Mouse (Mus musculus): ENCODE results near the gene Lrfn4.

Lrfn4 gene

DNA sequence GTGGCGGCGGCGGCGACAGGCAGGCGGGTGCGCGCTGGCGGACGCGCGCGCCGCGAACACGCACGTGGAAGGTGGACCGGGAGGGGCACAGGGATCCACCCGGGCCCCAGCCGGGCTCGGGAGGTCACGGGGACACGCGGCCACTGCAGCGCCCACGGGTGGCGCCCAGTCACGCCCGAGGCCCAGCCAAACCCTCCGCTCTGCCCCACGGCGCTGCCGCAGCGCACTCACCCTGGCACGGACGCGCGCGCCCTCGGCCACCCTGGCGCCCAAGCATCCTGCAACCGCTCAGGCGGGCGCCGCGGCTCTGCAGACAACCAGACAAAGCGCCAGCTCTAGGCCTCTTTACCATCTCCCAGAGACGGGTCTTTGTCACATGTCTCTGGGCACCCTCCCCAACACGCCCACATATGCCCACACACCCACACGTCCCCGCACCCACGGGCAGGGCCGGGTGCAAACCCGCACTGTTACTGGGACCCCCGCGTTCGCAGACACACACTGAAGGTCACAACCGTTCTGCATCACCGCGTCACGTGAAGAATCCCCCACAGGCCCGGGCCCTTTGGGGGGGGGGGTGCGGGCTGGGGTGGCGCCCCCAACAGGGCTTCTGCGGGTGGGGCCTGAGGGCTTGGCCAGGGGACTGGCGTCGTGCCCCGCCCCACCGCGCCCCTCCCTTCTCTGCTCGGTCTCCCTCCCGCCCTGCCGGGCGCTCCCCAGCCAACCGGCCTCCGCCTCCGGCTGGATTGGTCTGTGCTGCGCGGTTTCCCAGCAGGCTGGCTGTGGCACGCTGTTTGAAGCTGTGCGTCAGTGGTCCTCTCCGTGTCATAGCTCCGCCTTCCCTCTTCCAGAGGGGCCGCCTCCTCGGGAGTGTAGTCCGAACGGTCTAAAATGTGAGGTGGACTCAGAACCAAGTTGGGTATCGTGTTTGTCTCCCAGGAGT is at the start of gene Lrfn4:
Lrfn4 (minus strand) TSS at position 517 of the 943 bp plus-strand sequence.
- in situ Hi-C loops (cut with MseI, MboI): no loop called here

DNA sequence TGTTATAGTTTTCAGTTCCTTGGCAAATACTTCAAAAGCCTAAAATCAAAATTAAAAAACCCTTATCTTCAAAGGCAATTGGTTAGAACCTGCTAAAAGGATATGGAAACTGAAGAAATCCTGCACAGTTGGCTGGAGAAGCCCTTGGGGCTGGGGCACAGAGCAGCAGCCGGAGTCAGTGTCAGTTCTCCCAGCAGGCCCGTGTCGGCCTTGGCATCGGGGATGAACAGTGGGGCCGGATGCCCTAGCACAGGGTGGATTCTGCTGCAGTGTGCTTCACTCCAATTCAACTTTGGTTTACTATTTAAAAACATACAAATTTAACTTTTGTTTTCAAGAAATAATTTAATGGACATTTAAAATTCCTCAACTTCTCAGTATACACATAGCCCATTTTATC is 42.7 kb upstream of the Lrfn4 start:
- in situ Hi-C loops (cut with MseI, MboI): no loop called here

DNA sequence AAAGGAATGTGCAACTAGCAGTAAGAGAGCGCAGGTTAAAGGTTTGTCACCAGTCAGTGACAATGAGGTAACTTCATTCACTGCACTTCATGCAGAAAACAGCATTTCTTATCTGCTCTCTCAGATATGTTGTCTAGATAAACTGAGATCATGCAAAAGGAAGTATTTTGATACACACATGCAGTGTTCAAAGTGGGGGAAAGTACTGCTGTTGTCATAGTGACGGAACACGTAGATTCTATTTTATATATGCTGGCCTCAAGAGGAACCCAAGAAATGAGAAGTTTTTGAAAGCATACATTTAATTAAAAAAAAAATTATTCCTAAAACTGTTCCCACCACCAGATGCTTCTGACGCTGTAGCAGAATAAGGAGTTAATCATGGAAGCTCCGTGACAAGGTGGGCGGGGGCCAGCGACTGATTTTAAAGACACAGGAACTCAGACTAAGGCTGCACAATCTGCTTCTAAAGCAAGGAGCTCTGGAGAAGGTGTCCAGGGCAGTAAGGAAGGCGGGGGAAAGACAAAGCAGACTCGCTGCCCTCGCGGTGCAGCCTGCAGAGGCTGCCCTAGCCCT is 31.5 kb upstream of the Lrfn4 start:
- in situ Hi-C loops (cut with MseI, MboI): no loop called here

DNA sequence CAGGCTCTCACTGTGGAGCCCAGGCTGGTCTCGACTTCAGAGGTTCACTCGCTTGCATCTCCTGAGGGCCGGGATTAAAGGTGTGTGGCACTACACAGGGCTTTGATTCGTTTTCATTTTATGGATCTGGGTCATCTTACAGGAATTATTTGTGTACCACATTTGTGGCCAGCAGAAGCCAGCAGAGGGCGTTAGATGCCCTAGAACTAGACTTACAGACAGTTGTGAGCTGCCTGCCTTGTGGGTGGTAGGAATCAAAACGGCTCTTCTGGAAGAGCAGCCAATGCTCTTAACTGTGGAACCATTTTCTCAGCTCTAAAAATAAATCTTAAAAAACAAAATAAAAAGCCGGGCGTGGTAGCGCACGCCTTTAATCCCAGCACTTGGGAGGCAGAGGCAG is 28.8 kb upstream of the Lrfn4 start:
- in situ Hi-C loops (cut with MseI, MboI): loop anchor here (5.0 kb wide), 2 partner anchors 93 to 98 kb away; no protein-coding TSS in a partner anchor

DNA sequence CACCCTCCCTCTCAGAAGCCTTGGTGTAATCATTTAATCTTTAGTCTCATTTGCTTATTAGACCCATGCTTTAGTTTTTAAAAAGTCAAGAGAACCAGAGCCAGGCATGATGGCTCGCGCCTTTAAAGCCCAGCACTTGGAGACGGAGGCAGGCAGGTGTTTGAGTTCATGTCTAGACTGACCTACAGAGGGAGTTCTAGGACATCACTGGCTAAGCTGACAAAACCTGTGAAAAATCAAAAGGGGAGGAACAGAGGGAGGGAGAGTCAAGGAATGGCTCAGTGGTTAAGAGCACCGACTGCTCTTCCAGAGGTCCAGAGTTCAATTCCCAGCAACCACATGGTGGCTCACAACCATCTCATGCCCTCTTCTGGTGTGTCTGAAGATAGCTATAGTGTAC is 20.5 kb upstream of the Lrfn4 start:
- in situ Hi-C loops (cut with MseI, MboI): no loop called here

DNA sequence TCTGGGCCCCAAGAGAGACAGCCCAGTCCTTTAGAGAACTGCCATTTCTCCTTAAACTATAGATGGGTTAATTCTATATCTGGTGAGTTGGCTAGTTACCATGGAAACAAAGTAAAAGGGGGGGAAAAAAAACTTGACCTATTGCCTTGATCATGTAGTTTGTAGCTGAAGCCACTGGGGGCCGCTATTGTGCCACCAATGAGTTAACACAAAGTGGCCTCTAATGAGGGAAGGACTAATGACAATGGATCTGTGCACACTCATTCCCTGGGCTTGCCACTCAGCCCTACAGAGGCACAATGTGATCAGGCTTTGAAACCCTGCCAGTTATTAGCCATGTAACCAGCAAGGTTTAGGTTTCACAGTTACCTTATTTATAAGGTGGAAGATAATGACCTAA is 13.4 kb upstream of the Lrfn4 start:
- in situ Hi-C loops (cut with MseI, MboI): no loop called here

DNA sequence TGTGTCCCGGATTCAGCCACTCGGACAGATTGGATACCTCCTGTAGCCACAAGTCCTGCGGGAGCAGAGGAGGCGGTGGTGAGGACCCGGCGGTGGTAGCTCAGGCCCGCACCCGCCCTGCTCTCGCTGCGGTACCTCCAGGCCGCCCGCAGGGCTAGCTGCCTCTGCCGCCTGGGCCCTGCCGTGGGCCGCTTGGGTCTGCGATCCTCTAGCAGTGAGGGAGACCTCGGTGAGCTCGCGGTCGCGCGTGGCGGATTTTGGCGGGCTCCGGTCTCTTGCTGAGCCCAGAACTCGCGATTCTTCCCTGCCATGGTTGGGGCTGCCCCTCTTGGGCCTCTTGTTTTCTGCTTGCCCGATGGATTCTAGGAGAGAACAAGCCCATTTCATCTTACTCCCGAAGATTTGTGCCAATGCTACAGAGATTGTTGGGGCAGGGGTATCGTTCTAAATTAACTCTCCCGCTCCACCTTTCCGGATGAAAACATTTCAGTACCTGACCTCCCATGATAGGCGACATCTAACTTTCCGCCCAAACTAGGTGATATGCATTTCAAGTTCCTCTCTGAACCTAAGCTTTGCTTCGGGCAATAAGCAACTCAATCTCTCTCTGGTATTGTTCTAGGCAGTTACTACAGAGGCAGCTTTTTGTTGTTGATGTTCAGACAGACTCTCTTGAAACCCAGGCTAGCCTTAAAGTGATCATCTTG is 10.5 kb upstream of the Lrfn4 start:
- in situ Hi-C loops (cut with MseI, MboI): no loop called here

DNA sequence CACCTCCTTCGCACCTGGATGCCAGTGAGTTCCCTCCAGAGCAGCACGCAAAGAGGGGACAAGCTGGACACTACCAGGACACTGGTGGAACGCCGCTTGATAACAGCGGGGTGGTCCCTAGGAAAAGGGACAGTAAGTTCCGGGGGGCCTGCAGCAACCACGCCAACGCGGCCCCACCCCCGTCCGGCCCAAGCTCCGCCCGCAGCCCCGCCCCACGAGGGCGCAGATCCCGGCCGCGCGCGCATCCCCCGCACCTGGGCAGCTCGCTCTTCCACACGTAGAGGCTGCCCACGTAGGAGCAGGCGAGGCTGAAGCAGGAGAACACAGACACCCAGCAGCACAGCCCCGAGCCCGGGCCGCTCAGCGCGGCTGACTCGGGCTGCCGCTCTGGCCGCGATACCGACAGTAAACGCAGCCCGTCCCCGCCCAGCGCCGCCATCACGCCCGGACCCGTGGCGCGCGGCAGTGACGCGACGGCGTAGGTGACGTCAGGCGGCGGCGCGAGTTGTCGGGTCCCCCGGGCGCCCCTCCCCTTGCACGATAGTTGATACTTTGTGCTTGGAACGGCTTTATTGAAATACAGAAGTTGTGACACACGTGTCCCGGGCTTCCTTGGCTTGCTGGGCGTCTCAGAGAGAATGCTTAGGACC is 9.8 kb upstream of the Lrfn4 start, which contains the start of gene Rce1:
Rce1 (minus strand) TSS at position 463 of the 650 bp plus-strand sequence.
- in situ Hi-C loops (cut with MseI, MboI): no loop called here

DNA sequence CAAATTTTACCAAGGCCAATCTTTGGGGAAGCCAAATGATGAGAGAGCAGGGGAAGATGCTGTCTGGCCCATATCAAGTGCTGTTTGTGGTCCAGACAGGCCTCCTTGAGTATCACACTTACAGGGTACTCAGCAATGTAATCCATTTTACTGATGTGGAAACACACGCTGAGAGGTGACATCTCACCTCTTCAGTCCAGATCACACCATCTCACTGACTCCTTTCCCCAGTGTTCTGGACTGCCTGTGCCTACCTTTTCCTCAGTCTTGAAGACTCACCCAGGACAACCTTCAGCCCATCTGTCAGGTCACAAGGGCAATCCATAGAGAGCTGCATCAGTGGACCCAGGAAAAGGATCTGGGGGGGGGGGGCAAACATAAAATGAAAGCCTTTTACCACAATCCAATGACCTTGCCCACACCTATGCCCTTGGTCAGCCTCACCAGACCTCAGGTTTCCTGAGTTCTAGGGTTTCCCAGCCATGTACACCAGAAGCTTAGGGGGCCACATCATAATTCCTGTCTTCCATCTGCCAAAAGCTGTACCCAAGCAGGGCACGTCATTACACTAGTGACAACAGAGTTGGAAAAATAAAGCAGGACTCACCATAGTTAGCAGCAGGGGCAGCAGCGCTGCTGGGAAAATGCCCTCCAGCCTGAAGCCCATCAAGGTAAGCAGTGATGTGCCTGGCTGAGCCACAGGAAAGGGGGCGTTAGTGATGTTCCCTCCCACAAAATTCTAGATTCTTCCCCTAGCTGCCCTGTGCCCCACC is 9.1 kb upstream of the Lrfn4 start:
- in situ Hi-C loops (cut with MseI, MboI): no loop called here

DNA sequence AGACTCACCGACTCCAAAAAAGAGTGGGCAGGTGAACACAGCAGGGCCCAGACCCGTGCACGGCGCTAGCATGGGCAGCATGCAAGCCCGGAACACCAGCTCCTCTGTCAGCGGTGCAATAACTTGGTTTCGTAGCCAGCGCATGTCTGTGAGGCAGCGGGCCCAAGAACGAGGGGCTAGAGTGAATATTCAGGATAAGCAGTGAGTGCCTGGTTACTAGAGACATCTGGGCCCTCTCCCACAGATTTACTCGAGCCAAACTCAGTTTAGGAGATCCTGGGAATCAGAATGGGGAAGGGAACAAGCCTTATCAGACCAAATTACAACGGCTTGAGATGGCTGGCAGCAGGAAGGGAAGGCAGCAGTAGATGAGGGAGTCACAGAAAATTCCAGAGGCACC is 8.5 kb upstream of the Lrfn4 start:
- in situ Hi-C loops (cut with MseI, MboI): no loop called here

DNA sequence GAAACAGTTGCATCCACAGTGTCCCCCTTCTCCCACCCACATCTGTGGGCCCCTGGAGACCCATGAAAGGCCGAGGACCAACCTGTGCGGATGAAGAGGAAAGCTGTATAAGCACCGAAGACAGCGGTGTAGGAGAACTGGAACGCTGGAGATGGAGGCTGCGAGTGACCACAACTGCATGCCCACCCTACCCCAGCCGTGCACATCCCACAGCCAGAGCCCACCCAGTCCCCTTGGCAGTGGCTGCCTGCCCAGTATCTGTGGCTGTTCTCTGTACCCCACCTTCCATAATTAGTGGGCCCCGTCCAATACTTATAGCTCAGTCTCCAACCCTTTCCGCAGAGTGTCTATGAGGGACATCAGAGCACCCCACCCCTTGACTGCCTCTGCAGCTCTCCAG is 8.0 kb upstream of the Lrfn4 start:
- in situ Hi-C loops (cut with MseI, MboI): no loop called here

DNA sequence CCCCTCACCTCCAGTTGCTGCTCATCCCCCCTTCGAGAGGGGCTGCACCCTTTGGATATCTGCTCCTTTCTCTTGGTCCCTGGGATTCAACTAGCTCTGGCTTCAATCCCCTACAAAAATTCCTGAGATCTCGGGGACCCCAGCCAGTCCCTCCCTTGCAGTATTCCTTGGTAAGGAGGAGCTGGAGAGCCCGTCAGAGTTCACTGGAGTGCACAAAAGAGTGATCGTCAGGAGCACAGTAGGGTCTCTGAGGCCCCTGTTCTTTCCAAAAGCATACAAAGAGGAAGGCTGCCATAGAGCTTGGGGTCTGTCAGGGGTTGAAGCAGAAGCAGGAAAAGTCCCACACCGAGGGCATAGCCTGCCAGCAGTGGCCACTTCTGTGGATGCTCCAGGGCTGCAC is 7.3 kb upstream of the Lrfn4 start:
- in situ Hi-C loops (cut with MseI, MboI): no loop called here

DNA sequence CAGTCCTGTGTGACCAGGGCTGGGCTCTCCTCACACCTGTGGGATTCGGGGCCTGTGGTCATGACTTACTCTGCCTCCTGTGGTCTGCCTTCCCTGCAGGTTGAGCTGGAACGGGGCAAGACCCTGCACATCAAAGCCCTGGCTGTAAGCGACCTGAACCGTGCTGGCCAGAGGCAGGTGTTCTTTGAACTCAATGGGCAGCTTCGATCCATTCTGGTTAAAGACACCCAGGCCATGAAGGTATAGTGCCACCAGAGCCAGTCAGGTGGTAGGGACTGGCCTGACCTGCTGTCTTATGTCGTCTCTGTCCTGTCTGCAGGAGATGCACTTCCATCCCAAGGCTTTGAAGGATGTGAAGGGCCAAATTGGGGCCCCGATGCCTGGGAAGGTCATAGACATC is 5.3 kb upstream of the Lrfn4 start:
- in situ Hi-C loops (cut with MseI, MboI): no loop called here

DNA sequence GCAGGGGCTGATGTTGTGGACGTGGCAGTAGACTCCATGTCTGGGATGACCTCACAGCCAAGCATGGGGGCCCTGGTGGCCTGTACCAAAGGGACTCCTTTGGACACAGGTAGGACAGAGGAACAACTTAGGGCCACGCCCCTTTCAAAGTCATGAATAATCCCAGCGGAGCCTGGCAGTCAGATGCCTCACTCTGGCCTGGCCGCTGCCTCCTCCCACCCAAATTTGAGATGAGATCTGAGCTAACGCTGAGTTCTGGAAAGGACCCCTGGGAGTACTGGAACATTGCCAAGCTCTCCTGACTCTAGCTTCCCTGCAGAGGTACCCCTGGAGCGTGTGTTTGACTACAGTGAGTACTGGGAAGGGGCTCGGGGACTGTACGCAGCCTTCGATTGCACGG is 4.0 kb upstream of the Lrfn4 start:
- in situ Hi-C loops (cut with MseI, MboI): no loop called here

DNA sequence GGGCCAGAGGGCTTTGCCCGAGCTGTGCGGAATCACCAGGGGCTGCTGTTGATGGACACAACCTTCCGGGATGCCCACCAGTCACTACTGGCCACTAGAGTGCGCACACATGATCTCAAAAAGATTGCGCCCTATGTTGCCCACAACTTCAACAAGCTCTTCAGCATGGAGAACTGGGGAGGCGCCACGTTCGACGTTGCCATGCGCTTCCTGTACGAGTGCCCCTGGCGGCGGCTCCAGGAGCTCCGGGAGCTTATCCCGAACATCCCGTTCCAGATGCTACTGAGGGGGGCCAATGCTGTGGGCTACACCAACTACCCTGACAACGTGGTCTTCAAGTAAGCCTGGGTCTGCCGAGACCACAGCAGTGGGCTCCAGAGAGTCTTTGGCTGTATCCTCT is 2.7 kb upstream of the Lrfn4 start:
- in situ Hi-C loops (cut with MseI, MboI): no loop called here

DNA sequence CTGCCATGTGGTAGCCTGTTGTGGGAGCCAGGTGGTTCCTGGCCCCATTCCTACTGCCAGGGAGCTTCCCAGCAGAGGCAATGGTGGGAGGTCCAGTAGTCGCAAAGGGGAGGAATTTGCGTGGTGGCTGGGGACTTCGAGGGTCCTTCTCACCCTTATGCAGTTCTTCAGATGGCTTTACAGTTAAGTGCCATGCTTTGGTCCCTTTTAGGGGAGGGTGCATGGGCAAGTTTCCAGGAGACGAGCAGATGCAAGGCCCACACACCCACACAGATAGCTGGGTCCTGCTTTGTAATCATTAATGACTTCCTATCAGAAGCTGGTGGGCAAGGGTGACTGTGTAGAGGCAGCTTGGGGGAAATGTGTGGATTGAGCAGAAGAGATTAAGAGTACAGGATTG is 1.1 kb upstream of the Lrfn4 start:
- in situ Hi-C loops (cut with MseI, MboI): no loop called here

DNA sequence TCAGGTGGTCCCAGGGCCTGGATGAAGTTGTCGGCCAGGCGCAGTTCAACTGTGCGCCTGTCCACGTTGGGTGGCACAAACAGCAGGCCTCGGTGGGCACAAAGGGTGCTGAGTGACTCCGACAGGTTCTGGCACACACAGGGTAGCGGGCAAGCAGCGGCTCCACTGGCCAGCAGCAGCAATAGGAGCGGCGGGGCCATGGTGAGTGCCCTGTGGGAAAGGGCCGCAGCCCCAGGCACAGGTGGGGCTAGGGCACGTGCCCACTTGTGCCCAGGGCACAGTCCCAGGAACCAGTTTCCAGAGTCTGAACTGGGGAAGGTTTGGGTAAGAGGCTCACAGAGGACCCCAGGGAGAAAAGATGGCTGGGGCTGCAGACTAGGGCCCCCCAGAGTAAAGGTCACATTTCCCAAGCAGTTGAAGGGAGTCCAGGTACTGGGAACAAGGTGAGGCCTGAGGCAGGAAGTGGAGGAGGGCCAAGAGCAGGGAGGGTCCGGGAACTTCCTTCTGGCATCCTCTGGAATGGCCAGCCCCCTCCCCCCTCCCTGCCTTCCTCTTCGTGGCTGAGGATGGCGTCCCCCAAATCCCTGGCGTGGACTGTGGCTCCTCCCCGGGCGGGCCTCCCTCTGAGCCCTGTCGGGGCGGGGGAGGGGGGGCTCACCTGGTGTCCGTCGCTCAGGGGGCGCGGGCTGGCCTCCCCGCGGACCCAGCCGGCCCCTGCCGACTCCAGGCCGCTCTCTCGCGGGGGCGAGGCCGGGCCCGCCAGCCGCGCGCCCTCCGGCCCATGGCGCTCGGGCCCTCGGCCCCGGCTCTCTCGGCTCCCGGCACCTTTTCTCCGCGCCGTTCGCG is 939 bp downstream of the Lrfn4 start:
- in situ Hi-C loops (cut with MseI, MboI): no loop called here

DNA sequence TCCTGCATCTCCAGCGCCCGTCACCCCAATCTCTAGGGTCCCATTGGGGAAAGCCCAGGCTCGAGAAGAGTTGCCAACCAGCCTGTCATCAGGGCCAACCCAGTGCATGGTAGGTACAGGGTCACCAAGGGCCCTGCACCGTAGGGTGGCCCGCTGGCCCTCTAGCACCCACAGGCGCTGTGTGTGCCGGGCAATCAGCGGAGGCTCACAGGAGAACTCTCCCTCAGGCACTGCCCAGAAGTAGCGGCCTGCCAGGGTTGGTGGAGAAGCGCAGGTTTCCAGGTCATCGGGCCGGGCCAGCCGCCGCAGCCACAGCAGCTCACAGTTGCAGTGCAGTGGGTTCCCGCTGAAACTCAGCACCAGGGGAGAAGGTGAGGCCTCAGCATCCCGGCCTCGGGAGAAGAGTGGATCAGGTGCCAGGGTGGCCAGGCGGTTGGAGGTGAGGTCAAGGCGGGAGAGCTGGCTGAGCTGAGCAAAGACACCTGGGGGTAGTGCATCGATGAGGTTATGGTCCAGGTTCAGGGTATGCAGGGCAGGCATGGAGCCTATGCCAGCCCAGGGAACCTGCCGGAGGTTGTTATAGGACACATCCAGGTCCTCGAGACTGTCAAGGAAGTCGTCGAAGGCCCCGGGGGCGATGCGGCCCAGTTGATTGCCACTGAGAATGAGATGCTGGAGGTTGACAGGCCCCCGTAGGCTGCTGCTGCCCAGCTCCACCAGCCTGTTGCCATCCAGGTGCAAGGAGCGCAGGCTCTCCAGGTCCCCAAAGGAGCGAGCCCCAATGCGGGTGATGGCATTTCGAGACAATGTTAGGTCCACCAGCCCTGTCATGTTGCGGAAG is 1.8 kb downstream of the Lrfn4 start:
- in situ Hi-C loops (cut with MseI, MboI): no loop called here

DNA sequence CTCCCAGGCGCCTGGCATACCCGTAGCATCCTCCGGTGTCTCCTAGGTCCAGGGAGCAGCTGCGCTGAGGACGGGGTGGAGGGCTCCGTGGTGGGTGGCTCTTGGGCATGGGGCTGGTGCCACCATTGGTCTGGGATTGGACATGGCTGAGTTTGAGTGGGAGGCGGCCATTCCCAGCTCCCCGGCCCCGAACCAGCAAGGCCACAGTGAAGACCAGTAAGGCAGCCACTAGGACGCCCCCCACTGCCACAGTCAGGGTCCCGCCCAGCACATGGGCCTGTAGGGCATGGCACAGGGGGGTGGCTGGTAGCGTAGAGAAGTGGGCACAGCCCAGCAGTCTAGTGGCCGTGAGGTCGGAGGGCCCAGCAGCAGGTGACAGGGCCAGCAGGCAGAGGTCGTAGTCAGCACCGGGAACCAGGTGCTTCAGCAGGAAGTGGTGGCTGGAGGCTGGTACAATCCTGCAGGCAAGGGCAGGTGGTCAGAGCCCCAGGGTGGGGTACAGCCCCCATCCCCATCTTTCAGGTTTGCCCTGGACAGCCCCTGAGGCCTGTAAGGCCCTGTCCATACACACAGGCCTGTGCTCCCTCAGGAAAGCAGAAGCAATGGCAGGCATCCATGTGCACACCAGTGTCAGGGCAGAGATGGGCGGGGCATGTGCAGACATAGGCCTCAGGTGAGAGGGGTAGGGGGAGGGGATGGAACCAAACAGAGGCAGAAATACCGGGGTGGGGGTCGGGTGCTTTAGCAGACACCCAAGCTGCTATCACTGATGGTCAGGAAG is 3.1 kb downstream of the Lrfn4 start:
- in situ Hi-C loops (cut with MseI, MboI): no loop called here

Measured in mouse trophoblast stem cell (cell line).